Mouse (Mus musculus): ENCODE measurements around the gene Lingo4. TPM values are rescaled to one million over a fixed set of nuclear protein-coding genes. Genes with fewer than 3 reads are reported as not detected.

The Lingo4 gene
- under 1 TPM in 1 of 2 experiments, not detected in 1; 0.25 TPM for total RNA-seq (2021)
- long read RNA-seq, experiment 1: 0 reads
- long read RNA-seq, experiment 2: 0 reads

DNA sequence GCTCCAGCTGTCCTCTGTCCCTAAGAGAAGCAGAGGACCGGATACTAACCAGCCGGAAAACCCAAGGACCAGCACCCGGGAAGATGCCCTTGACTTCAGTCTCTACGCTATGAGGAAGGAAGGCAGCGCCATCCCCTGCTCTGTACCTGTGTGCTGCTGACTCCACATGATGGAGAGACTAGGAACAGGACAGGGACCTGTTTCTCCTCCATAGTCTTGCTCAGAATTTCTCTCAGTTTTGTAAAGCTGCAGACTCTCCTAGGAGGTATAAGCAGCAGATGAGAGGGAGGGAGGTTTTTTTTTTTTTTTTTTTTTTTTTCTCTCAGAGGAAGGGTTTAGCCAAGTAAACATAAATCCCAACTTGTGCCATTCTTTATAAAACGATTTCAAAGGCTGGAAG, at the start of gene Lingo4:
Gene Lingo4 (plus strand): TSS at position 301 of the 400 bp plus-strand sequence.
- DNase-seq: no peak

GRCm38 (mm10) chr3:94360812-94361211, 37.5 kb upstream of the Lingo4 start:
- DNase-seq: no peak

- DNase-seq: no peak
These were observed 36.2 kb upstream of the Lingo4 start, which contains the start of gene C2cd4d for GRCm38 (mm10) chr3:94362138-94362537. Gene C2cd4d (plus strand): TSS chr3:94362438.

GRCm38 (mm10) chr3:94363291-94364153, 34.8 kb upstream of the Lingo4 start:
- DNase-seq: peak; percentile 59

DNA sequence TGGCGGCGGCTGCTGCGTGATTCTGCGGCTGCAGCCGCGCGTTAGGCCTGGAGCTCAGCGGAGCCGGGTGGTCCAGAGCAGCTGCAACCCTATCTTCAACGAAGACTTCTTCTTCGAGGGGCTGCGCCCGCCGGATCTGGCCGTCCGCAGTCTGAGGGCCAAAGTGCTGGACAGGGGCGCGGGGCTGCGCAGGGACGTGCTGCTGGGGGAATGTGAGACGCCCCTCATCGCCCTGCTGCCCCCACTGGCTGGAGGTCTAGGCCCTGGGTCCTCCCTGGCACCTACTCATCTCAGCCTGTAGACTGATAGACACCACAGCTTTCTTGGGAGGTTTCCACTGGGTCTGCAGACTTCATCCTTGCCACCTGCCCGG, 34.2 kb upstream of the Lingo4 start:
- DNase-seq: no peak

- DNase-seq: peak; percentile 65
These were observed 31.6 kb upstream of the Lingo4 start for GRCm38 (mm10) chr3:94366761-94367160.

DNA sequence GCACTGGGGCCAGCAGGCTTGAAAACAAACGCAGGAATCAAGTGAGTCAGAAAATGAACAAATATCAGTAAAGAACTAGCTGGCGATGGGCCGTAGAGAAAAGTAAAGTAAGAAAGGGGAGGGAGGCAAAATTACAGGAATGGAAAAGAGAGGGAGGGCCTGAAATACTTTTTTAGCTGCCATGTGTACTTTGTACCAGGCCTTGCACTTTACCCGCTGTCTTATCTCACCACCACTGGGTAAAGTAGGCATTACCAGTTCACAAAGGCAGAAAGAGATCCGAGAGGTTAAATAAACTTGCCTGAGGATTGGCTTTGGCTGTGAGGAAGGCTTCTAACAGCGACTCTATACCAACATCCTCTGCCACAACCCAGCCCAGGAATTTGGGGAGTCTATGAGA, 30.8 kb upstream of the Lingo4 start:
- no peak for DNase-seq

- DNase-seq: no peak
These were observed 29.7 kb upstream of the Lingo4 start for GRCm38 (mm10) chr3:94368631-94369030.

DNA sequence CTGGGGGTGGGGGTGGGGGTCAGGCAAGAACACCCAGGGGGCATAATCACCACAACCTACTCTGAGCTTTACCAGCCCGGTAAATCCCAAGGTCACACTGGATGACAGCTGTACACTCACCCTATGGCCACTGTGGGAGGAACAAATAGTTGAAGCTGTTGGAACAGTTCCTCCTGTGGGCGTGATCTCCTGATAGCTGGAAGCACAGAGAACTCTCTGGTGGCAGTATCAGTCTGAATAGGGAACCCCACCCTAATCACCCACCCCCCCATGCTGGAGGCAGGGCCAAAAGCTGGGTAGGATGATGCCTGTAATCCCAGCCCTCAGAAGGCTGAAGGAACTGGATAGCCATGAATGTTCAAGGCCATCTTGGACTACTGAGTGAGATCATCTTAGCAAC, 28.6 kb upstream of the Lingo4 start:
- DNase-seq: no peak

DNA sequence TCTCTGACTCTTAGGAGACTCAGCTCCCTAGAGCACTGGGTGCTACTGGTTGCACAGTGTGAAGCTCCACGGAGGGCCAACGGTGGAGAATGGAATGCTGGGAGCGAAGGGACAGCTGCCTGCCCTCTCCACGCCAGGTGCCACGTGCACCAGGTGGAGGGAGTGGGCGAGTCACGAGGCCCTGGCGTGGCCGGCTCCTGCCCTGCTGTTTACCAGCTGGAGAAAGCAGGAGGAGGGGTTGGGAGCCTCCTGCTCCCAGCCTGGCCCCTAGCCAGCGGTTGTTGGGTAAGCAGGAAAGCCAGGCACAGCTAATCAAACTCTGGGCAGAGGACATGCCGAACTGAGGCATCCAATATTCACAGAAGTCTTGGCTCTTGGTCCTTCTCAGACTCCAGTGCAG, 26.7 kb upstream of the Lingo4 start:
- peak; percentile 79 for DNase-seq

GRCm38 (mm10) chr3:94372038-94372437, 26.3 kb upstream of the Lingo4 start:
- no peak for DNase-seq

- no peak for DNase-seq
These were observed 25.7 kb upstream of the Lingo4 start, which contains the start of gene Rorc for GRCm38 (mm10) chr3:94372641-94373040. Gene Rorc (plus strand): TSS chr3:94372794.

DNA sequence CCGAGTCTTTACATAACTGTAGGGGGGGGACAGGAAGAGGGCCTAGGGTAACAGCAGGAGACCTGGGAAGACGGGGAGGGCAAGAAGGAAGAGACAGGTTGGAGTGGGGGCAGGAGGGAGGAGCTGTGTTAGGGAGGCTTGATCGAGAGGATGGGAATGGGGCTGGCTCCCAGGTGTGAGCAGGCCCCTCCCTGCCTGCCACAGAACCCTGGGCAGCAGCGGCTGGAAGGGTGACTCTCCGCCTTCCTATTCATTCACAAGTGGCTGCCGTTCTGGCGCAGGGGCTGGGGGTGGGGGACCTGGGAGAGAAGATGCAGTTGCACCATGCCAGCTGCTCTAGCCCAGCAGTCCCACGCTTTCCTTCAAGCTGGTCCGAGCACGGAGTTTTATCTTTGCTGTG, 25.2 kb upstream of the Lingo4 start:
- DNase-seq: no peak

- DNase-seq: peak; percentile 38
These were observed 24.7 kb upstream of the Lingo4 start for GRCm38 (mm10) chr3:94373597-94374011.

DNA sequence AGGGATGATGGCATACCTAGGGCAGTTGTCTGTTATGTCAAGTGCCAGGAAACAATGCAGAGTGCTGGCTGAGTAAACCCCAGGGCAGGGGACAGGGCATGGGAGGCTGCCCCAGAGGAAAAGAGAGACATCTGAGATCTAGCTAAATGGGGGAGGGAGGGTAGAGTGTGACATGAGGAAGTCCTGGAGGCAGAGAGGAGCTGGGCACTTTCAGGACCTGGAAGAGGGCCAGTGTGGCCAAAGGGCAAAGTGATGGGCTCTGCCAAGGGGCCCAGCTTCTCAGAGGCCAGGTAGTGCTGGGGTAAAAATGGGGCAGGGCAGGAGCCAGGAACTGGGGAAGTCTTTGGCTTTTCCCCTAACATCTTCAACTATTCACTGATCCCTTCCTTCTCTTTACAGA, 23.7 kb upstream of the Lingo4 start:
- no peak for DNase-seq

DNA sequence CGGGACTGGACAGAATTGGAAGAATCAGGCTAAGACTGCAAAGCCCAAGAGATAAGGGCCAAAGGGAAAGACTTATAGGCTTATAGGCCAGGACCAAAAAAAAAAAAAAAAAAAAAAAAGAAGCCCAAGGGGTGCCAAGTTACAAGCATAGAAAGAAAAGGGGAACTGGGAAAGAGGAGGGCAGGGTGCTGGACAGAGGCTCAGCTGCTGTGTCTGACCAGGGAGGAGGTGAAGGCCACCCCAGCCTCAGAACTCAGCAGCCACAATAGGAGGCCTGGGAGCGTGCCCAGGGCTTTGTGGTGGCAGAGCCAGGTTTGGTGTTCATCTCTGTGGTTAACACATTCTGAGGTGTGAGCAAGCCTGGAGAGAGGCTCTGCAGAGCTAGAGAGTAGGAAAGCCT, 23.2 kb upstream of the Lingo4 start:
- DNase-seq: no peak

DNA sequence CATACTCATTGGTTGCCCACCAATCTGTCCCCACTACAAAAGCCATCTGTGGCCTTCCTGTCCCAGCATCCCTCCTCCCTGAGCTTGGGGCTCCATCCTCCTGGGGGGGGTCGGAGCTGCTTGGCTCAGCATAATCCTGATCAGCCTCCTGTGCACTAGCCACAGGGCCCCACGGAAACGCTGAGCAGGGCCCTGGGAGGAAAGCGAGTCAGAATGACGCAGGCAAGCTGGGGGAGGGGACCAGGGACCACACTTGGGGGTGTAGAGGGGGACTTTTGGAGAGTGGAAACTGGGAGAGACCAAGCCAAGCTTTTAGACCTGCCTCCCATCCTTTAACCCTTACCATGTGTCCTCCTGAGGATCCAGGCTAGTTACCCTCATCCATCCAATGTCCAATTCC, 22.5 kb upstream of the Lingo4 start:
- DNase-seq: no peak

- no peak for DNase-seq
These were observed 21.0 kb upstream of the Lingo4 start for GRCm38 (mm10) chr3:94377028-94377923.

DNA sequence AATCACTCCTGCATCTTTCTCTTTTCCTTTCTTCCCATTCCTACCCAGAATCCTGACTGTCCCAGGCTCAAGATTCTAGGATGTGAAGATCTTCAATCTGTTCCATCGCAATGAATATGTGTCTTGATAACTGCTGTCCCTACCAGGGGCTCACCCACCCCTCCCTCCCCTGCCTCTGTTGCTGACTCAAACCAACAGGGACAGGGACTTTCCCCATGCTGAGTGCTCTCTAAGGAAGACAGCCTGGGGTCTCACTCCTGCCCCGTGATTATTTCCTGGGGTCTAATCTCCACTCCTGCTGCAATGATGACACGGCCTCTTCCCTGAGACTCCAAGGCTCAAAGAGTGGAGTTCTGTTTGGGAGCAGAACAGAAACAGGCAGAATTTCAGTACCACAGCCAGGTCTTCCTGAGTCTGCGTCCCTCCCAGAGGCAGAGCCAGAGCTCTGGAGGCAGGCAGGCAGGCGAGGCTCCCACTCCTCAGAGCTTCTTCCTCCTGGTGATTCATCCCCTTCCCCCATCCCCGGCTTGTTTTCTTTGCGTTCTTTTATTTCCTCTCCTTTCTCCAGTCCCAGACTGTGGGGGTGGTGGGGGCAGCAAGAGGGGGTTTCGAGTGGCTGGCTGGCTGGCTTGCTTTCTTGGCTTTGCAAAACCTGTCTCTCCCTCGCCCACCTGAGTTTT, 18.3 kb upstream of the Lingo4 start:
- no peak for DNase-seq

DNA sequence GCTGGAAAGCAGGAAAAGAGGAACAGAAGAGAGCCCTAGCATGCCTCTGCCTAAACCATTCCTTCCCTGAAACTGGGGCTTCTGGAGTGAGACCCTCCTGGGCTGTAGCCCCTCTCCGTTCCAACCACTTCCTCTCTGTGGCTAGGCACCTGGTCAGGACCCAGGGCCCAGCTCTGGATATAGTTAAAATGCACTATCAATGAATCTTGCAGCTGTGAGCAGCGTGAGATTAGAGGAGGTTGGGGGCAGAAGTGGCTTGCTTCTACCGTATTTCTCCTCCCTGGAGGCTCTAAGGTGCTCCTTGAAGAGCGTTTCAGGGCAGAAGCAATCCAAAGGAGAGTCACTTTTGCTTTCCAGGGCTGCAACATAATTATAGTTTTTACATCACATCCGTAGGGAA, 16.0 kb upstream of the Lingo4 start:
- no peak for DNase-seq

- DNase-seq: no peak
These were observed 14.8 kb upstream of the Lingo4 start for GRCm38 (mm10) chr3:94383476-94383875.

GRCm38 (mm10) chr3:94386671-94387070, 11.6 kb upstream of the Lingo4 start:
- no peak for DNase-seq
